Mouse (Mus musculus) liver, embryonic 14.5 days (tissue): ENCODE data around the gene Gnpda2. TPM values are rescaled to one million over a fixed set of nuclear protein-coding genes. Genes with fewer than 3 reads are reported as not detected.

Source experiments
- ATAC-seq: fragments of 200-750 bp; cut with Nextera tagmentation; 2 replicates; pipeline ENCODE4 v1.8.0; 2017; ENCODE audit warnings: moderate number of reproducible peaks, mild to moderate bottlenecking, moderate library complexity; ENCODE audit not compliant: insufficient read depth
- DNase-seq, 3 experiments: peaks; one replicate each; pipeline ENCODE4 v3.0.0-alpha.2; 2012 to 2013; ENCODE audit warnings: low read depth in 3 of 3, low spot score in 3 of 3
- H3K27ac ChIP-seq: fragments of 300-500 bp; sonication (generic); 2 replicates; pipeline ENCODE4 v1.5.1; 2014; ENCODE audit warnings: moderate library complexity, mild to moderate bottlenecking, control low read depth, inconsistent platforms
- H3K27me3 ChIP-seq: fragments of 300-500 bp; sonication (generic); 2 replicates; pipeline ENCODE4 v1.6.1; 2014; ENCODE audit warnings: mild to moderate bottlenecking, low read length, moderate library complexity; ENCODE audit not compliant: control insufficient read depth, insufficient read depth
- H3K36me3 ChIP-seq: fragments of 300-500 bp; sonication (generic); replicated peaks from 2 replicates; pipeline ENCODE4 v1.6.1; 2014; ENCODE audit warnings: low read depth; ENCODE audit not compliant: control insufficient read depth, insufficient read depth
- H3K4me1 ChIP-seq, 2 experiments: fragments of 200-500 bp in 1 of 2; fragments of 300-500 bp in 1 of 2; sonication (generic) in 1 of 2; replicated peaks; 2 replicates each; pipeline ENCODE4 v1.6.1; 2012 to 2014; ENCODE audit warnings: antibody characterized with exemption in 1 of 2, inconsistent platforms in 1 of 2, low read length in 1 of 2; ENCODE audit not compliant: control insufficient read depth in 2 of 2, insufficient read depth in 2 of 2
- H3K4me2 ChIP-seq: fragments of 300-500 bp; sonication (generic); 2 replicates; pipeline ENCODE4 v1.6.1; 2014; ENCODE audit warnings: low read depth, mild to moderate bottlenecking, control low read depth, moderate library complexity
- H3K4me3 ChIP-seq, 2 experiments: fragments of 200-500 bp in 1 of 2; fragments of 300-500 bp in 1 of 2; sonication (generic) in 1 of 2; 2 replicates each; pipeline ENCODE4 v1.5.1; 2012 to 2014; ENCODE audit warnings: low read depth in 2 of 2, low read length in 2 of 2, mild to moderate bottlenecking in 2 of 2, control low read depth in 1 of 2, inconsistent platforms in 1 of 2, moderate library complexity in 1 of 2; ENCODE audit not compliant: insufficient read depth in 1 of 2
- H3K9ac ChIP-seq: fragments of 300-500 bp; sonication (generic); replicated peaks from 2 replicates; pipeline ENCODE4 v1.6.1; 2014; ENCODE audit warnings: mild to moderate bottlenecking, control low read depth, moderate library complexity
- H3K9me3 ChIP-seq: fragments of 300-500 bp; sonication (generic); 2 replicates; pipeline ENCODE4 v1.6.1; 2016; ENCODE audit warnings: low read length, mixed read lengths; ENCODE audit not compliant: control insufficient read depth
- CTCF ChIP-seq: IDR thresholded peaks from 2 replicates; pipeline ENCODE4 v1.5.1; 2016; ENCODE audit warnings: antibody characterized with exemption, low read depth, control low read depth
- EP300 ChIP-seq: IDR thresholded peaks from 2 replicates; pipeline ENCODE4 v1.6.1; 2016; ENCODE audit warnings: antibody characterized with exemption, low read depth
- WGBS: fragments of 180-500 bp; shearing (Covaris S2); extraction: QIAGEN DNeasy Blood & Tissue Kit; methylation state at CpG from one replicate; pipeline ENCODE4 v1.1.7; 2014; ENCODE audit not compliant: insufficient replicate concordance; 5-methylcytosine and 5-hydroxymethylcytosine counted together
- polyA plus RNA-seq, 2 experiments: library from polyadenylated mRNA; depleted of rRNA in 1 of 2; stranded (reverse) in 1 of 2; unstranded in 1 of 2; fragments of >200 nt; fragmentation: Nextera tagmentation in 1 of 2; extraction: Ambion mirVana in 1 of 2; gene quantifications; 2 replicates each; pipeline versions ENCODE4 v1.2.1 to v1.2.3; 2012 to 2014

Gene Gnpda2
- polyA plus RNA-seq, 2 experiments: 3.2 to 7.8 TPM

DNA sequence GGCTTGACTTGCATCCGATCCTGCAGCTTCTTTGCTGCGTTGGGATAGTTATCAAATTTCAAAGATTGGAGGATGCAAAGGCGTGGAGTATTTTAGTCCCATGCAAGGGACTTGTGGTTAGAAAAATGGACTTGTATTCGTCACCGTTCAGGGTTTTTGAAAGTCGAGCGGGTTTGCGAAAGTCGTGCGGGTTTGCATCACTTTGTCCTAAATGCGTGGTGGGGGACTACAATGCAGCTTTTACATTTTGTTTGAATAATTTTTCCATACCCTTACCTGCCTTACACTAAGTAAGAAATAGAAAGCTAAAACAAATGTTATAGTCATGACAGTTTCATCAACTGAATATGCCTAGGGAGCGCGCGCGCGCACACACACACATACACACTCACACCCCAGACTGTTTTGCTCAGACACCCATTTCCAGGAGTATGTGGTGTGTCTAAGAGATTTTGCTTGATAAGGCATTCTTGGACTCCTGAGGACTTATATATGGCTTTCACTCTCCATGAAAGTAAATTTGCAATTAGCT, 34.7 kb downstream of the Gnpda2 start:
- Histone ChIP-seq H3K9ac (peak overlapping the region; percentile 85), H3K9me3 (no peaks in the 10 kb centered on the region), H3K4me1 (0 out of 4 replicates have a peak, but pooled peaks cover 0 to 2% of the 10 kb centered on the region in 2 experiments), H3K27me3 (no peaks in the 10 kb centered on the region), H3K4me2 (peak overlapping the region; percentile 75), H3K4me3 (peak overlapping the region; percentile 89 to 93), H3K36me3 (no peaks in the 10 kb centered on the region; the same call in 1 of the 2 replicates), H3K27ac (peak overlapping the region; percentile 32; the same call in 1 of the 2 replicates)
- DNase-seq: peak in 2 of 3 experiments; percentile 7 to 36
- ATAC-seq: peak; percentile 42; the same call in 1 of the 2 replicates
- no peak for TF ChIP-seq EP300
- TF ChIP-seq CTCF: no peak
- WGBS: 9% methylated on average over 16 of the region's 16 CpGs

DNA sequence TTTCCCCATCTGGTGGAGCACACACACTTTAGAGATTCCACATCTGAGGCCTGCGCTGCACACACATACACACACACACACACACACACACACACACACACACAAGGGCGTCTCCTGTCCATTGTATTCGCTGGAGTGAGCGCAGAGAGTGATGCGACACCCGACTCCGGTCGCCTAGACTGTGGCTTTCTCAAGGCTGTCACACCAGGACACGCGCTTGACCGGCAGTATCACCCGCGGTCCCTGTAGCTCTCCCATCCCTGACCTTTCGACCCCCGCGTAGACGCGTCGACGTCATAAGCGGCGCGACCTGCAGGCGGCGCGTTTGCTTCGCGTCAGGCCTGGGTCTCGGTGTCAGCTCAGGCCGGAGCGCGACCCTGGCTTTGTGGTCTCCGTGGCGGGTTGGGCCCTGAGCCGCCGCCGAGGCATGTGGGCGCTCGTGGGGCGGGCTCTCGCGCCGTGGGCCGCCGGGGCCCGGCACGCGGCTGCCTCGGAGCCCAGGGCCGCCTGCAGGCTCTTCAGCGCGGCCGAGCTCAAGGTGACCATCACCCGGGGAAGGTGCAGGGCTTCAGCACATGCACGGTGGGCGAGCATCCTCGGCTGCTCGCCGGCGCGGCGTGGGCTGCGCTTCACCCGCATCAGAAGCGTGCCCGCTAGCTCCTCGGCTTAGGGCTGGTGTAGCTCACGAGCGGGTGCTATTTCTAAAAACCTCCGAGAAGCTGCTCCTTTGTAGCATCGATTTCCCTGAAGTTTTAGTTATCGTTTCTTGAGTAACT, 35.3 kb downstream of the Gnpda2 start, which contains the start of gene Guf1:
Gene Guf1 (plus strand): TSS at position 296 of the 776 bp plus-strand sequence.
- Histone ChIP-seq H3K27me3 (no peaks in the 10 kb centered on the region), H3K36me3 (no peaks in the 10 kb centered on the region; the same call in 1 of the 2 replicates), H3K4me3 (peak within 1 kb of the TSS; percentile 89 to 93), H3K4me2 (peak within 1 kb of the TSS; percentile 75), H3K9ac (peak within 1 kb of the TSS; percentile 85), H3K4me1 (0 out of 4 replicates have a peak, but pooled peaks cover 0 to 2% of the 10 kb centered on the region in 2 experiments), H3K27ac (peak within 1 kb of the TSS; percentile 32; the same call in 1 of the 2 replicates), H3K9me3 (no peaks in the 10 kb centered on the region)
- peak; percentile 95 for ATAC-seq
- peak; percentile 66 to 71 (median 66) for DNase-seq
- under 1% methylated on average over 69 of the region's 72 CpGs for WGBS
- no peak for TF ChIP-seq EP300
- peak; percentile 67 for TF ChIP-seq CTCF

DNA sequence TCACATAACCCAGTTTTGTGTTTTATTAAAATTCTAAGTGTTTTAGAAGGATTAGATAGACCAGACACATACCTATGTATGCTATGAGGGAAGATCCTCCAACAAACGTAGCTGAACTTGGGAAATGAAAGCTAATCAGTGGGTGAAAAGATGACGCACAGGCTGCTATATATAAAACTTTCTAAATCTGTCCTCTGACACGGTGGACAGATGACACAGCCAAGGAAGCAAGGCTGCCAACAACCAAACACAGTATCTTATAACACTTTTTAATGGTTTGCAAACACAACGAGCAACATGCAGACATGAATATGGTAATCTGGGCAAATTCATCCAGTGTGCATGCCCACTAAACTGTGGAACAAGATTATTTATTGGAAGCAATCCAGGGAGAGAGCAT, 49.7 kb downstream of the Gnpda2 start, which contains the start of gene Yipf7:
Gene Yipf7 (minus strand): TSS at position 160 of the 400 bp plus-strand sequence.
- WGBS: 54% methylated on average over 4 of the region's 4 CpGs
- Histone ChIP-seq H3K9me3 (no peaks in the 10 kb centered on the region), H3K4me3 (no peak within 1 kb of the TSS), H3K27me3 (no peaks in the 10 kb centered on the region), H3K9ac (no peak within 1 kb of the TSS), H3K4me1 (no peaks in the 10 kb centered on the region), H3K4me2 (no peak within 1 kb of the TSS), H3K36me3 (no peaks in the 10 kb centered on the region), H3K27ac (no peak within 1 kb of the TSS)
- ATAC-seq (no peak), DNase-seq (no peak)
- TF ChIP-seq CTCF (no peak), EP300 (no peak)

DNA sequence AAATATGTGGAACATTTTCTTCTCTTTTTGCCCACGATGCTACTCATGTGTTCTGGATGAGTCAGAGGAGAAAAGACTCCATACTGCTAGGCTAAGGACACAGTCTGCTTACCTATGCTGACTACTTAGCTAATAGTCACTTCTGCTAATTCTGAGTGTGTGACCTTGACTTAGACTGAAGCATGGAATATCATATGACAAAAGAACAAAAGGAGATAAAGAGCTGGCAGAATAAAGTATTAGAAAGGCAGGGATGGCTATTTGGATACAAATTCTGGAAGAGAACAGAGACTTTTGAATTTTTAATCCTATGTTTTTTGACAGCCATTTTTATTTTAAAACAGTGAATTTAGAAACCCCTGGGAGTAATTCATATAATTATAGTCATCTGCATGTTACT, 50.5 kb downstream of the Gnpda2 start:
- Histone ChIP-seq H3K4me3 (no peak overlapping the region), H3K27ac (no peak overlapping the region), H3K9ac (no peak overlapping the region), H3K27me3 (no peaks in the 10 kb centered on the region), H3K36me3 (no peaks in the 10 kb centered on the region), H3K9me3 (no peaks in the 10 kb centered on the region), H3K4me2 (no peak overlapping the region), H3K4me1 (no peaks in the 10 kb centered on the region)
- ATAC-seq: no peak
- 53% methylated on average over 1 of the region's 1 CpGs for WGBS
- TF ChIP-seq CTCF (no peak), EP300 (no peak)
- DNase-seq: no peak

DNA sequence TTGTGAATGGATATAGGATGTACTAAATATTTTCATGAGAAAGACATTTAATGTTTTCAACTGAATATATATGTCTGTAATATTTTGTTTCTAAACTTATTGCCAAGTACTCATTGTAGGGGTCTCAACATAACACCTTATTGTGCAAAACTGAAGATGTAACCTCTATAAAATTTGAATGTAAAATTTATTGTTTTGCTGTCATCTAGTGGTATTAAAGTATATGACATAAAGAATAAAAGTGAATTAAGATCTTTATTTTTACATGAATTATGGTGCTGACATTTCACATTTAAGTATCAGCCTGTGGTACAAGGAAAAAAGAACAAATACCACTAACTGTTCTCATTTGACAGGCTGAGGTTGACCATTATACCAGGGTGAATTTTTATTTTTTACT, 68.2 kb downstream of the Gnpda2 start:
- H3K27ac ChIP-seq: no peak overlapping the region
- no peak for ATAC-seq

More for the DNA sequence above, 68.2 kb downstream of the Gnpda2 start:
- Histone ChIP-seq H3K4me1 (no peaks in the 10 kb centered on the region), H3K4me2 (no peak overlapping the region), H3K9ac (no peak overlapping the region), H3K4me3 (no peak overlapping the region), H3K9me3 (no peaks in the 10 kb centered on the region), H3K27me3 (no peaks in the 10 kb centered on the region), H3K36me3 (no peaks in the 10 kb centered on the region)
- TF ChIP-seq EP300: no peak
- TF ChIP-seq CTCF: no peak
- DNase-seq: no peak

Other genes with a start within 250 kb of the Gnpda2 start
- not detected in 2 replicates for gene Yipf7, start 49.7 kb downstream of the Gnpda2 start, polyA plus RNA-seq (2012; rRNA removed)
- not detected in 2 replicates for gene Yipf7, start 49.7 kb downstream of the Gnpda2 start, polyA plus RNA-seq (2014; fragmentation: Nextera tagmentation; extraction: Ambion mirVana)
- 4.8 and 7.4 TPM in 2 replicates for gene Guf1, start 35.4 kb downstream of the Gnpda2 start, polyA plus RNA-seq (2012; rRNA removed)
- gene Guf1, start 35.4 kb downstream of the Gnpda2 start, polyA plus RNA-seq (2014; fragmentation: Nextera tagmentation; extraction: Ambion mirVana): 12.4 and 14.4 TPM in 2 replicates